Mouse (Mus musculus) kidney, postnatal 0 days (tissue): Measurements from ENCODE around the gene Hlf. TPM values are rescaled to one million over a fixed set of nuclear protein-coding genes. Genes with fewer than 3 reads are reported as not detected.

ENCODE experiments used
- ATAC-seq: fragments of 200-750 bp; cut with Nextera tagmentation; replicated peaks from 2 replicates; pipeline ENCODE4 v1.8.0; 2017; ENCODE audit warnings: low read depth, moderate number of reproducible peaks, moderate TSS enrichment, moderate library complexity; ENCODE audit not compliant: low FRiP score
- DNase-seq: peaks from one replicate; pipeline ENCODE4 v3.0.0-alpha.2; 2016; ENCODE audit warnings: low spot score
- H3K27ac ChIP-seq: fragments of 300-500 bp; sonication (generic); 2 replicates; pipeline ENCODE4 v1.5.1; 2014; ENCODE audit warnings: mild to moderate bottlenecking
- H3K27me3 ChIP-seq: fragments of 300-500 bp; sonication (generic); 2 replicates; pipeline ENCODE4 v1.6.1; 2014; ENCODE audit warnings: low read length, mixed read lengths; ENCODE audit not compliant: insufficient read depth
- H3K36me3 ChIP-seq: fragments of 300-500 bp; sonication (generic); 2 replicates; pipeline ENCODE4 v1.6.1; 2014; ENCODE audit warnings: low read length, mixed read lengths; ENCODE audit not compliant: insufficient read depth
- H3K4me1 ChIP-seq: fragments of 300-500 bp; sonication (generic); replicated peaks from 2 replicates; pipeline ENCODE4 v1.6.1; 2014; ENCODE audit warnings: antibody characterized with exemption, low read length, mixed read lengths; ENCODE audit not compliant: insufficient read depth
- H3K4me2 ChIP-seq: fragments of 300-500 bp; sonication (generic); 2 replicates; pipeline ENCODE4 v1.6.1; 2014; ENCODE audit warnings: mild to moderate bottlenecking, low read length, moderate library complexity, mixed read lengths
- H3K4me3 ChIP-seq: fragments of 300-500 bp; sonication (generic); replicated peaks from 2 replicates; pipeline ENCODE4 v1.5.1; 2014; ENCODE audit warnings: low read depth, low read length
- H3K9ac ChIP-seq: fragments of 300-500 bp; sonication (generic); 2 replicates; pipeline ENCODE4 v1.6.1; 2014; ENCODE audit warnings: low read depth, low read length
- H3K9me3 ChIP-seq: fragments of 300-500 bp; sonication (generic); replicated peaks from 2 replicates; pipeline ENCODE4 v1.6.1; 2016; ENCODE audit warnings: low read length, inconsistent platforms, mixed read lengths
- CTCF ChIP-seq: IDR thresholded peaks from 2 replicates; pipeline ENCODE4 v1.5.1; 2016; ENCODE audit warnings: antibody characterized with exemption, low read depth, mild to moderate bottlenecking, moderate library complexity
- WGBS: fragments of 180-500 bp; shearing (Covaris S2); extraction: QIAGEN DNeasy Blood & Tissue Kit; methylation state at CpG from one replicate; pipeline ENCODE4 v1.1.7; 2014; 5-methylcytosine and 5-hydroxymethylcytosine counted together
- polyA plus RNA-seq: library from polyadenylated mRNA; unstranded; fragments of >200 nt; fragmentation: Nextera tagmentation; extraction: Ambion mirVana; gene quantifications from 2 replicates; pipeline ENCODE4 v1.2.1, GENCODE M21; 2015

The Hlf gene
- polyA plus RNA-seq, 1 experiment from 2014 or later, result 2.6 TPM

- H3K9ac ChIP-seq, result no peak overlapping the region
- no peak for TF ChIP-seq CTCF
- H3K36me3 ChIP-seq, result no peaks in the 10 kb centered on the region
- H3K4me1 ChIP-seq, result peaks cover 22% of the 10 kb centered on the region
- no peaks in the 10 kb centered on the region for H3K27me3 ChIP-seq
- H3K4me3 ChIP-seq, result no peak overlapping the region
- no peak for ATAC-seq
- 61% methylated on average over 7 of the region's 7 CpGs for WGBS
- H3K4me2 ChIP-seq, result no peak overlapping the region
- no peaks in the 10 kb centered on the region for H3K9me3 ChIP-seq
- DNase-seq, result no peak
- peak overlapping the region; percentile 79 for H3K27ac ChIP-seq
These were observed 33.3 kb downstream of the Hlf start for GRCm38 (mm10) chr11:90357371-90357770.

- Histone ChIP-seq H3K27ac (peak overlapping the region; percentile 79), H3K9ac (no peak overlapping the region), H3K4me3 (no peak overlapping the region), H3K27me3 (no peaks in the 10 kb centered on the region), H3K4me2 (no peak overlapping the region), H3K36me3 (no peaks in the 10 kb centered on the region), H3K4me1 (peaks cover 22% of the 10 kb centered on the region), H3K9me3 (no peaks in the 10 kb centered on the region)
- ATAC-seq, result 0 out of 2 replicates have a peak, but pooled peaks have one; percentile 45
- peak; percentile 19 for DNase-seq
- TF ChIP-seq CTCF, result no peak
- 22% methylated on average over 9 of the region's 9 CpGs for WGBS
These were observed 34.0 kb downstream of the Hlf start for GRCm38 (mm10) chr11:90356495-90357304.

- 28% methylated on average over 3 of the region's 3 CpGs for WGBS
- Histone ChIP-seq H3K4me2 (no peak overlapping the region), H3K36me3 (no peaks in the 10 kb centered on the region), H3K9me3 (no peaks in the 10 kb centered on the region), H3K9ac (no peak overlapping the region), H3K4me1 (peaks cover 22% of the 10 kb centered on the region), H3K4me3 (no peak overlapping the region), H3K27ac (peak overlapping the region; percentile 79), H3K27me3 (no peaks in the 10 kb centered on the region)
- no peak for ATAC-seq
- no peak for DNase-seq
- TF ChIP-seq CTCF, result no peak
These were observed 34.7 kb downstream of the Hlf start for GRCm38 (mm10) chr11:90356036-90356435.

- Histone ChIP-seq H3K4me3 (no peak overlapping the region), H3K27ac (peak overlapping the region; percentile 79), H3K4me1 (peaks cover 22% of the 10 kb centered on the region), H3K27me3 (no peaks in the 10 kb centered on the region), H3K4me2 (no peak overlapping the region), H3K36me3 (no peaks in the 10 kb centered on the region), H3K9me3 (no peaks in the 10 kb centered on the region), H3K9ac (no peak overlapping the region)
- no peak for TF ChIP-seq CTCF
- no peak for DNase-seq
- peak; percentile 82 for ATAC-seq
- WGBS, result 47% methylated on average over 7 of the region's 7 CpGs
These were observed 35.4 kb downstream of the Hlf start for GRCm38 (mm10) chr11:90355270-90355681.

- Histone ChIP-seq H3K4me1 (peaks cover 22% of the 10 kb centered on the region), H3K36me3 (no peaks in the 10 kb centered on the region), H3K27me3 (no peaks in the 10 kb centered on the region), H3K27ac (no peak overlapping the region), H3K9ac (no peak overlapping the region), H3K4me3 (no peak overlapping the region), H3K9me3 (no peaks in the 10 kb centered on the region), H3K4me2 (no peak overlapping the region)
- DNase-seq (no peak), ATAC-seq (no peak)
- TF ChIP-seq CTCF, result no peak
- WGBS, result 76% methylated on average over 7 of the region's 7 CpGs
These were observed 38.0 kb downstream of the Hlf start for GRCm38 (mm10) chr11:90352696-90353095.

GRCm38 (mm10) chr11:90350153-90350512 lies 40.6 kb downstream of the Hlf start:
- Histone ChIP-seq H3K27ac (no peak overlapping the region), H3K9ac (no peak overlapping the region), H3K4me2 (no peak overlapping the region), H3K9me3 (no peaks in the 10 kb centered on the region), H3K4me1 (no peaks in the 10 kb centered on the region), H3K27me3 (no peaks in the 10 kb centered on the region), H3K4me3 (no peak overlapping the region), H3K36me3 (no peaks in the 10 kb centered on the region)
- no peak for TF ChIP-seq CTCF
- ATAC-seq (no peak), DNase-seq (no peak)
- 68% methylated on average over 4 of the region's 4 CpGs for WGBS
